Mouse (Mus musculus) CH12.LX (cell line): ENCODE measurements at regions not wholly inside any gene's neighbourhood (a gene's known extent, or its start where the extent isn't known, plus 50 kb on each side); places are given as distances from the start of the nearest gene placed in this dataset.

Source experiments
- CTCF ChIP-seq, 2 experiments: IDR thresholded peaks in 1 of 2; conservative IDR thresholded peaks in 1 of 2; 2 replicates each; pipeline ENCODE4 v1.5.1; 2011 to 2012; ENCODE audit warnings: low read depth in 2 of 2, low read length in 2 of 2, improper control_type of control experiment in 1 of 2, inconsistent platforms in 1 of 2, mild to moderate bottlenecking in 1 of 2, moderate library complexity in 1 of 2
- EP300 ChIP-seq: IDR thresholded peaks from 2 replicates; pipeline ENCODE4 v1.6.1; 2011; ENCODE audit warnings: low read length, improper control_type of control experiment
- MAX ChIP-seq: IDR thresholded peaks from 2 replicates; pipeline ENCODE4 v1.6.1; 2011; ENCODE audit warnings: low read length, improper control_type of control experiment
- MAZ ChIP-seq: IDR thresholded peaks from 2 replicates; pipeline ENCODE4 v1.6.1; 2012; ENCODE audit warnings: low read depth, mild to moderate bottlenecking, inconsistent platforms, low read length, improper control_type of control experiment, moderate library complexity
- NRF1 ChIP-seq: IDR thresholded peaks from 2 replicates; pipeline ENCODE4 v1.6.1; 2014; ENCODE audit warnings: low read depth, mild to moderate bottlenecking, inconsistent platforms, low read length, improper control_type of control experiment, moderate library complexity
- POLR2A ChIP-seq: IDR thresholded peaks from 2 replicates; pipeline ENCODE4 v1.6.1; 2011; ENCODE audit warnings: low read depth, mild to moderate bottlenecking, improper control_type of control experiment, low read length
- UBTF ChIP-seq: IDR thresholded peaks from 2 replicates; pipeline ENCODE4 v1.6.1; 2012; ENCODE audit warnings: low read depth, mild to moderate bottlenecking, inconsistent platforms, low read length, improper control_type of control experiment, moderate library complexity
- USF1 ChIP-seq: IDR thresholded peaks from 2 replicates; pipeline ENCODE4 v1.6.1; 2014; ENCODE audit warnings: low read depth, mild to moderate bottlenecking, inconsistent platforms, low read length, improper control_type of control experiment
- ZC3H11A ChIP-seq: IDR thresholded peaks from 2 replicates; pipeline ENCODE4 v1.6.1; 2012; ENCODE audit warnings: low read depth, mild to moderate bottlenecking, inconsistent platforms, low read length, improper control_type of control experiment
- ZNF384 ChIP-seq: IDR thresholded peaks from 2 replicates; pipeline ENCODE4 v1.6.1; 2012; ENCODE audit warnings: low read depth, low read length, improper control_type of control experiment, inconsistent platforms

DNA sequence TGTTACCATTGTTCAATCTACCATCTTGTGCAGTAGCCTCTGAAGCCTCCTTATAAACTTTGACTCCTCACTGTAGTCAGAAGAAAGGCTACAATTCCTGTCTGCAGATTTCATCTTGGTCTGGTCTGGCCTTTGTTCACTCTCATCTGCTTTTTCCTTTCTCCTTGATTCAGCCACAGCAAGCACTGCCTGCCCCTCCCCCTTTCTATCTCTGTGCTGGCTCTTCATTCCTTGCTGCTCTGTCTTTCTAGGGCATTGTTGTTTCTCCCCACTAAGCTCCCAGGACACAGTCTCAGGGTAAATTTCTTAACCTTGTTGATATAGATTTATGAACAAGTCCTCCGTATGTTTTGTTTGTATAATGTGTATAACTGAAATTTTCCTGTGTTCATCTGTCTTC is 62.3 kb upstream of the Gprin3 start:
- TF ChIP-seq CTCF (conservative IDR thresholded peaks at IDR 0.05 in 1 of 2, IDR thresholded peaks at IDR 0.05 in 1 of 2; ENCODE audit: low read depth in 2 of 2, low read length in 2 of 2) (no peak), USF1 (no peak), MAX (no peak), EP300 (no peak), POLR2A (no peak), ZC3H11A (no peak), MAZ (no peak), NRF1 (no peak), UBTF (no peak), ZNF384 (no peak)
